Mouse (Mus musculus) C2C12 (cell line): ENCODE data around the gene Tnip2.

Experiments
- CEBPB ChIP-seq: IDR thresholded peaks from one replicate; pipeline ENCODE4 v1.6.1; 2011; ENCODE audit warnings: low read depth, mild to moderate bottlenecking, control low read depth, moderate library complexity
- CTCF ChIP-seq: IDR thresholded peaks from one replicate; pipeline ENCODE4 v1.5.1; 2011; ENCODE audit not compliant: control insufficient read depth, insufficient read depth, insufficient read length
- MYOD1 ChIP-seq: IDR thresholded peaks from one replicate; pipeline ENCODE4 v1.6.1; 2011; ENCODE audit warnings: low read depth; ENCODE audit not compliant: control insufficient read depth, insufficient read length
- MYOG ChIP-seq: IDR thresholded peaks from one replicate; pipeline ENCODE4 v1.6.1; 2011; ENCODE audit not compliant: control insufficient read depth, insufficient read length; ENCODE audit errors: extremely low read depth

- TF ChIP-seq CTCF (no peak), MYOG (no peak), CEBPB (no peak), MYOD1 (no peak)
Measured at GRCm38 (mm10) chr5:34549135-34549482, 35.3 kb upstream of the Tnip2 start.
